Mouse (Mus musculus) limb, embryonic 11.5 days (tissue): ENCODE data around the gene Slc25a29. TPM values are rescaled to one million over a fixed set of nuclear protein-coding genes. Genes with fewer than 3 reads are reported as not detected.

Source experiments
- ATAC-seq: fragments of 200-750 bp; cut with Nextera tagmentation; 2 replicates; pipeline ENCODE4 v1.8.0; 2017; ENCODE audit warnings: low read depth; ENCODE audit not compliant: insufficient number of reproducible peaks, low FRiP score, low TSS enrichment
- DNase-seq: peaks from one replicate; pipeline ENCODE4 v3.0.0-alpha.2; 2015; ENCODE audit warnings: low spot score
- H3K27ac ChIP-seq: fragments of 300-500 bp; sonication (generic); replicated peaks from 2 replicates; pipeline ENCODE4 v1.5.1; 2014; ENCODE audit warnings: low read depth, mild to moderate bottlenecking, low read length
- H3K27me3 ChIP-seq: fragments of 300-500 bp; sonication (generic); 2 replicates; pipeline ENCODE4 v1.6.1; 2014; ENCODE audit warnings: mild to moderate bottlenecking, low read length, mixed read lengths; ENCODE audit not compliant: control insufficient read depth, insufficient read depth
- H3K36me3 ChIP-seq: fragments of 300-500 bp; sonication (generic); 2 replicates; pipeline ENCODE4 v1.6.1; 2014; ENCODE audit warnings: mild to moderate bottlenecking, low read length, moderate library complexity, mixed read lengths; ENCODE audit not compliant: control insufficient read depth, insufficient read depth
- H3K4me1 ChIP-seq: fragments of 300-500 bp; sonication (generic); 2 replicates; pipeline ENCODE4 v1.6.1; 2014; ENCODE audit warnings: low read length, mixed read lengths; ENCODE audit not compliant: control insufficient read depth, insufficient read depth
- H3K4me2 ChIP-seq: fragments of 300-500 bp; sonication (generic); 2 replicates; pipeline ENCODE4 v1.6.1; 2014; ENCODE audit warnings: low read depth, mild to moderate bottlenecking, moderate library complexity; ENCODE audit not compliant: severe bottlenecking
- H3K4me3 ChIP-seq: fragments of 300-500 bp; sonication (generic); 2 replicates; pipeline ENCODE4 v1.5.1; 2014; ENCODE audit warnings: low read depth, low read length
- H3K9ac ChIP-seq: fragments of 300-500 bp; sonication (generic); 2 replicates; pipeline ENCODE4 v1.6.1; 2014; ENCODE audit warnings: mild to moderate bottlenecking, low read length
- H3K9me3 ChIP-seq: fragments of 300-500 bp; sonication (generic); 2 replicates; pipeline ENCODE4 v1.6.1; 2016; ENCODE audit warnings: low read length; ENCODE audit not compliant: control insufficient read depth
- WGBS: fragments of 180-500 bp; shearing (Covaris S2); extraction: QIAGEN DNeasy Blood & Tissue Kit; methylation state at CpG from one replicate; pipeline ENCODE4 v1.1.7; 2014; 5-methylcytosine and 5-hydroxymethylcytosine counted together
- polyA plus RNA-seq: library from polyadenylated mRNA; unstranded; fragments of >200 nt; fragmentation: Nextera tagmentation; extraction: Ambion mirVana; gene quantifications from 2 replicates; pipeline ENCODE4 v1.2.1, GENCODE M21; 2014

The Slc25a29 gene
- polyA plus RNA-seq, 1 experiment from 2014 or later, result 10.9 TPM

- peaks cover 3% of the 10 kb centered on the region for H3K36me3 ChIP-seq
- no peak for ATAC-seq
These were observed 22.8 kb upstream of the Slc25a29 start for GRCm38 (mm10) chr12:108858486-108858885.

GRCm38 (mm10) chr12:108857589-108858184 is 22.0 kb upstream of the Slc25a29 start:
- ATAC-seq (no peak), DNase-seq (no peak)
- no peaks in the 10 kb centered on the region for H3K27me3 ChIP-seq
- no peaks in the 10 kb centered on the region; the same call in 1 of the 2 replicates for H3K36me3 ChIP-seq
- H3K27ac ChIP-seq, result no peak overlapping the region
- WGBS, result 82% methylated on average over 7 of the region's 7 CpGs
- no peaks in the 10 kb centered on the region for H3K4me1 ChIP-seq
- H3K9me3 ChIP-seq, result no peaks in the 10 kb centered on the region
- no peak overlapping the region for H3K4me3 ChIP-seq
- H3K4me2 ChIP-seq, result no peak overlapping the region
- no peak overlapping the region for H3K9ac ChIP-seq

More at GRCm38 (mm10) chr12:108858486-108858885, 22.8 kb upstream of the Slc25a29 start:
- 85% methylated on average over 5 of the region's 5 CpGs for WGBS
- H3K9ac ChIP-seq, result no peak overlapping the region
- no peaks in the 10 kb centered on the region for H3K27me3 ChIP-seq
- H3K4me3 ChIP-seq, result no peak overlapping the region
- H3K9me3 ChIP-seq, result no peaks in the 10 kb centered on the region
- H3K4me1 ChIP-seq, result no peaks in the 10 kb centered on the region
- no peak overlapping the region for H3K4me2 ChIP-seq
- DNase-seq, result no peak
- no peak overlapping the region for H3K27ac ChIP-seq

DNA sequence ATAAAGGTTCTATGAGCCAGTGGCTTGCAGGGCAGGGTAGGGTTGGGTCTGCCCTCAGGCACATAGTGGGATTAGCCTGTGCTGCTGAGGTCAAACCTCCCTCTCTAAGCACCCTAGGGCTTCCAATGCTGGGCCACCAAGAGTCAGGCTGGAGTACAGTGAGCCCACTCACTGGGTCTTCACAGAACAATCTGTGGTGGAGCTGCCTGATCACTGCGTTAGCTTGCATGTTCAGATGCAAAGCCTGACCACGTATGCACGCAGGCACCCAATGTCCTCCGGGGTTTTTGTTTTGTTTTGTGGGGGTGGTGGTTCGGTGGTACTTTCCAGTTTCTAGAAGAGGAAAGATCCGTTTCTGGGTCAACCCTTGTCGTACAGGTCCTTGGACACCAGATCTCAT is 21.4 kb upstream of the Slc25a29 start:
- Histone ChIP-seq H3K27ac (no peak overlapping the region), H3K36me3 (no peaks in the 10 kb centered on the region; the same call in 1 of the 2 replicates)
- 88% methylated on average over 7 of the region's 7 CpGs for WGBS

DNA sequence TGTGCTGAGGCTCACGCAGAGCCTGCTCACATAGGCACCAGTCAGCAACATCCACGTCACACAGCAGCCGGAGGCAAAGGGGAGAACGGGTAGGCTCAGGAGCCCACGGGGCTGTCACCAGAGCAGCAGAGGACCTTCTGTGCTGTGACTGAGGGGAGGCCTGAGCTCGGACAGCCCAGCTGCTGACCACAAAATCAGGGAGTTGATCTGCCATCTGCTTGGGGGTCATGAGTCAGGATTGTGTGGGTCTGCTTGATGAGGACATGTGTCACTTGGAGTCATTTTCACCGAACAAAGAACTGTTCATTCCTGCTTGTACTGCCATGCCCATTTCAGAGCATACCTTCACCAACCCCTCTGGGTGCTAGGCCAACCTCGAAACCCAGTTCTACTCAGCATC is 20.5 kb upstream of the Slc25a29 start:
- no peaks in the 10 kb centered on the region for H3K9me3 ChIP-seq
- DNase-seq, result no peak
- no peak overlapping the region for H3K27ac ChIP-seq

More for the DNA sequence above, 21.4 kb upstream of the Slc25a29 start:
- Histone ChIP-seq H3K9me3 (no peaks in the 10 kb centered on the region), H3K27me3 (no peaks in the 10 kb centered on the region), H3K4me2 (no peak overlapping the region), H3K4me1 (no peaks in the 10 kb centered on the region), H3K4me3 (no peak overlapping the region), H3K9ac (no peak overlapping the region)
- ATAC-seq (no peak), DNase-seq (no peak)

DNA sequence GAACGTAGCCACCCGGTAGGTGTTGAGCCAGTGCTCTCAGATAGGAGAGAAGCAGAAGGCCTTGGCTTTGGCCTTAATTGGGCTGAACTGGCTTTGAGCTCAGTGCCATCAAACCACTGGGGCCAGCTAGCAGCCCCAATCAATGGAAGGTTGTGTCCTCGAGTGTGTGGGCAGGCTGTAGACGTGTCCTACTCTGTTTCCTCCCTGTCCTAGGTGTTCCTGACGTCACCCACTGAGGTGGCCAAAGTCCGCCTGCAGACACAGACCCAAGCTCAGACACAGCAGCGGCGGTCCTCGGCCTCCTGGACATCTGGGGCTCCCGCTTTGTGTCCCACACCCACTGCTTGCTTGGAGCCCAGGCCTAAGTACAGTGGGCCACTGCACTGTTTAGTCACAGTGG is 19.4 kb upstream of the Slc25a29 start:
- Histone ChIP-seq H3K27ac (no peak overlapping the region), H3K4me1 (no peaks in the 10 kb centered on the region), H3K27me3 (no peaks in the 10 kb centered on the region), H3K9me3 (no peaks in the 10 kb centered on the region), H3K36me3 (no peaks in the 10 kb centered on the region), H3K9ac (no peak overlapping the region), H3K4me2 (no peak overlapping the region), H3K4me3 (no peak overlapping the region)
- 87% methylated on average over 10 of the region's 10 CpGs for WGBS
- ATAC-seq, result no peak
- no peak for DNase-seq

More for the DNA sequence above, 20.5 kb upstream of the Slc25a29 start:
- WGBS, result 92% methylated on average over 8 of the region's 8 CpGs
- Histone ChIP-seq H3K4me1 (no peaks in the 10 kb centered on the region), H3K36me3 (no peaks in the 10 kb centered on the region; the same call in 1 of the 2 replicates), H3K4me3 (no peak overlapping the region), H3K9ac (no peak overlapping the region), H3K27me3 (no peaks in the 10 kb centered on the region), H3K4me2 (no peak overlapping the region)
- ATAC-seq, result no peak

GRCm38 (mm10) chr12:108852822-108853221 is 17.1 kb upstream of the Slc25a29 start:
- Histone ChIP-seq H3K9me3 (no peaks in the 10 kb centered on the region), H3K4me2 (no peak overlapping the region), H3K4me3 (no peak overlapping the region), H3K27ac (no peak overlapping the region), H3K36me3 (no peaks in the 10 kb centered on the region; the same call in 1 of the 2 replicates), H3K27me3 (no peaks in the 10 kb centered on the region), H3K9ac (no peak overlapping the region), H3K4me1 (no peaks in the 10 kb centered on the region)
- DNase-seq (no peak), ATAC-seq (no peak)
- WGBS, result 85% methylated on average over 8 of the region's 8 CpGs

DNA sequence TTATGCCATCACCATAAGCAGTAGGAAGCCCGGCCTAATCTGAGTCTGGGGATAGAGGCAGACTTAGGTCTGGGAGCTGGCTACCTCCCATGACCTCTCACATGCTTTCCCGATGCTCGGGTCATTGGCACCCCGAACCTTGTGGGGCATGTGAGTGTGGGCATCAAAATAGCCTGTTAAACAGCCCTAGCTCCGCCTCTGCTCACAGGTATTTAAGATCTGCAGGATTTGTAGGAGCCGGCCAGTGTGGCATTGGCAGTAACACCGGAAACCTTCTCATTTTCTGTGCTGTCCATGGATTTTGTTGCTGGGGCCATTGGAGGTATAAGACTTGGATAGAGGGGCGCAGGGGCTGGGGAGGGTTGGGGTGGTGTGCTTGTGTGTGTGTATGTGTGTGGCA is 15.2 kb upstream of the Slc25a29 start:
- no peak for DNase-seq
- ATAC-seq, result no peak
- H3K9ac ChIP-seq, result no peak overlapping the region
- H3K27me3 ChIP-seq, result no peaks in the 10 kb centered on the region
- no peak overlapping the region for H3K27ac ChIP-seq
- 95% methylated on average over 8 of the region's 8 CpGs for WGBS
- peaks cover 2% of the 10 kb centered on the region; the same call in 1 of the 2 replicates for H3K36me3 ChIP-seq
- no peaks in the 10 kb centered on the region for H3K4me1 ChIP-seq
- H3K9me3 ChIP-seq, result no peaks in the 10 kb centered on the region
- H3K4me3 ChIP-seq, result no peak overlapping the region
- no peak overlapping the region for H3K4me2 ChIP-seq

- Histone ChIP-seq H3K4me2 (no peak overlapping the region), H3K36me3 (peaks cover 2% of the 10 kb centered on the region), H3K9me3 (no peaks in the 10 kb centered on the region), H3K4me3 (no peak overlapping the region), H3K27me3 (no peaks in the 10 kb centered on the region), H3K4me1 (no peaks in the 10 kb centered on the region), H3K9ac (no peak overlapping the region), H3K27ac (no peak overlapping the region)
- no peak for ATAC-seq
- DNase-seq, result no peak
- 63% methylated on average over 8 of the region's 8 CpGs for WGBS
These were observed 14.4 kb upstream of the Slc25a29 start for GRCm38 (mm10) chr12:108850129-108850528.
